In the genomic region with DNA sequence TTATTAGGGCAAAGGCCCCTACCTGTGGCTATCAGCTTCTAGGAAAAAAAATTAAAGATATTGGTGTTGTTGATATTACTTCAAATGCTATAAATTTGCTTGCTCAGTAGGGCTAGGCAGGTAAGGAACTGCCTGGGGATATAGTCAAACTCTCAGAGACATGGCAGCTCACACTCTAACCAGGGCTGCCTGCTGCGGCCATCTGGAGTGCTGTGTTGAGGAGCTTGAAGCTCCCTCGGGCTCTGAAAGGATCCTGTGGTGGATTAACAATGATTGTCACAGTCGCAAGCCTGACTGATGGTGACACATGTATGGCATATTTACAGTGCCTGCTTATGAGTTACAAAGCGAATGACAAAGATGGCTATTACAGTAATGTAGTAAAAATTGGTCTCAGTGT, we compare ENCODE assay signal across 19 mouse cellular contexts.
DNase-seq lines count a peak whose midpoint lies in the region; ATAC-seq and TF ChIP-seq lines count a peak whose summit lies in the region.
"Had no signal": no experiment of that assay in that cellular context is flagged by ENCODE, and none has a peak within 500 bp of the region (broad histone marks: within the 10 kb centered on the region; RNA-seq: fewer than 3 reads in every experiment).

No protein-coding gene starts in this region.

- H3K4me2 ChIP-seq in forebrain, embryonic 12.5 days: no peak overlapping the region
- H3K4me2 ChIP-seq in forebrain, embryonic 11.5 days (ENCODE audit: low read depth, low read length, severe bottlenecking): no peak overlapping the region
- no peak overlapping the region for H3K4me2 ChIP-seq in midbrain, embryonic 12.5 days (replicated peaks)
- no peak overlapping the region for H3K4me2 ChIP-seq in midbrain, embryonic 11.5 days
- H3K4me2 ChIP-seq in forebrain, embryonic 16.5 days (ENCODE audit: low read length): no peak overlapping the region
- H3K4me2 ChIP-seq in midbrain, embryonic 15.5 days: no peak overlapping the region
- H3K4me2 ChIP-seq: embryonic facial prominence, embryonic 15.5 days; heart, embryonic 15.5 days had no signal

- peaks cover 28% of the 10 kb centered on the region for H3K4me1 ChIP-seq in forebrain, embryonic 12.5 days
- H3K4me1 ChIP-seq in forebrain, embryonic 11.5 days (replicated peaks; ENCODE audit: control insufficient read depth, insufficient read depth, low read length): peaks cover 7% of the 10 kb centered on the region
- peaks cover 23% of the 10 kb centered on the region for H3K4me1 ChIP-seq in midbrain, embryonic 12.5 days
- peaks cover 11% of the 10 kb centered on the region for H3K4me1 ChIP-seq in midbrain, embryonic 11.5 days (ENCODE audit: control insufficient read depth, insufficient read depth, low read length)
- H3K4me1 ChIP-seq in forebrain, embryonic 16.5 days (replicated peaks; ENCODE audit: control insufficient read depth, insufficient read depth, low read length): peaks cover 19% of the 10 kb centered on the region
- H3K4me1 ChIP-seq in midbrain, embryonic 15.5 days: peaks cover 22% of the 10 kb centered on the region
- H3K4me1 ChIP-seq in lung, adult 2 months (ENCODE audit: control insufficient read depth, insufficient read depth, low read length): no peaks in the 10 kb centered on the region
- H3K4me1 ChIP-seq: heart, embryonic 15.5 days; megakaryocyte, embryonic 14.5 days had no signal

- ATAC-seq in forebrain, embryonic 12.5 days (ENCODE audit: low FRiP score): no peak
- ATAC-seq in forebrain, embryonic 11.5 days (replicated peaks; ENCODE audit: low FRiP score): no peak
- 0 out of 2 replicates have a peak, but pooled peaks have one; percentile 42 for ATAC-seq in midbrain, embryonic 12.5 days (ENCODE audit: low FRiP score, low read depth)
- no peak for ATAC-seq in midbrain, embryonic 11.5 days (ENCODE audit: low FRiP score)
- peak; percentile 52; the same call in 1 of the 2 replicates for ATAC-seq in forebrain, embryonic 16.5 days
- ATAC-seq in midbrain, embryonic 15.5 days (replicated peaks): 0 out of 2 replicates have a peak, but pooled peaks have one; percentile 34
- ATAC-seq: liver, postnatal 0 days had no signal

- no peak for TF ChIP-seq CTCF in lung, adult 2 months (IDR thresholded peaks at IDR 0.05; ENCODE audit: insufficient read depth, low read length)

- no peaks in the 10 kb centered on the region for H3K9me3 ChIP-seq in forebrain, embryonic 12.5 days
- no peaks in the 10 kb centered on the region for H3K9me3 ChIP-seq in forebrain, embryonic 11.5 days (ENCODE audit: control insufficient read depth, low read length)
- H3K9me3 ChIP-seq in midbrain, embryonic 12.5 days: no peaks in the 10 kb centered on the region
- no peaks in the 10 kb centered on the region for H3K9me3 ChIP-seq in midbrain, embryonic 11.5 days (ENCODE audit: control insufficient read depth, low read length)
- no peaks in the 10 kb centered on the region for H3K9me3 ChIP-seq in forebrain, embryonic 16.5 days (ENCODE audit: control insufficient read depth, low read length)
- H3K9me3 ChIP-seq in midbrain, embryonic 15.5 days: no peaks in the 10 kb centered on the region
- H3K9me3 ChIP-seq: embryonic facial prominence, embryonic 15.5 days; heart, embryonic 15.5 days; limb, embryonic 10.5 days; megakaryocyte, embryonic 14.5 days had no signal

- WGBS in forebrain, embryonic 12.5 days: 53% methylated on average over 4 of the region's 4 CpGs
- 60% methylated on average over 4 of the region's 4 CpGs for WGBS in forebrain, embryonic 11.5 days
- WGBS in midbrain, embryonic 12.5 days: 50% methylated on average over 4 of the region's 4 CpGs
- 60% methylated on average over 4 of the region's 4 CpGs for WGBS in midbrain, embryonic 11.5 days
- 51% methylated on average over 4 of the region's 4 CpGs for WGBS in forebrain, embryonic 16.5 days
- 36% methylated on average over 4 of the region's 4 CpGs for WGBS in midbrain, embryonic 15.5 days
- WGBS in lung, adult 2 months: 87% methylated on average over 4 of the region's 4 CpGs

- no peak for DNase-seq in forebrain, embryonic 11.5 days (ENCODE audit: low spot score)
- DNase-seq in midbrain, embryonic 11.5 days (ENCODE audit: low spot score, missing footprints): no peak
- no peak for DNase-seq in lung, adult 2 months
- DNase-seq: adrenal gland, adult 2 months; gastrocnemius, postnatal 36 days; heart, postnatal 4 days; kidney, postnatal 36 days; liver, postnatal 0 days; spleen, adult 18-20 months; thymus, postnatal 4 days had no signal

- no peak overlapping the region for H3K9ac ChIP-seq in forebrain, embryonic 12.5 days
- no peak overlapping the region for H3K9ac ChIP-seq in forebrain, embryonic 11.5 days (ENCODE audit: low read length)
- no peak overlapping the region for H3K9ac ChIP-seq in midbrain, embryonic 12.5 days (replicated peaks)
- no peak overlapping the region for H3K9ac ChIP-seq in midbrain, embryonic 11.5 days (ENCODE audit: low read length)
- H3K9ac ChIP-seq in forebrain, embryonic 16.5 days (replicated peaks; ENCODE audit: low read depth, low read length): no peak overlapping the region
- no peak overlapping the region for H3K9ac ChIP-seq in midbrain, embryonic 15.5 days
- H3K9ac ChIP-seq: embryonic facial prominence, embryonic 15.5 days; heart, embryonic 15.5 days; liver, postnatal 0 days had no signal

- no peak for TF ChIP-seq POLR2A in lung, adult 2 months (IDR thresholded peaks at IDR 0.05; ENCODE audit: borderline replicate concordance, extremely low read depth, low read depth, low read length)

- H3K4me3 ChIP-seq in forebrain, embryonic 12.5 days (replicated peaks): no peak overlapping the region
- no peak overlapping the region for H3K4me3 ChIP-seq in forebrain, embryonic 11.5 days (ENCODE audit: low read depth, low read length)
- H3K4me3 ChIP-seq in midbrain, embryonic 12.5 days: no peak overlapping the region
- no peak overlapping the region for H3K4me3 ChIP-seq in midbrain, embryonic 11.5 days (ENCODE audit: low read depth, low read length)
- H3K4me3 ChIP-seq in forebrain, embryonic 16.5 days (replicated peaks; ENCODE audit: low read length): no peak overlapping the region
- no peak overlapping the region for H3K4me3 ChIP-seq in midbrain, embryonic 15.5 days
- no peak overlapping the region for H3K4me3 ChIP-seq in lung, adult 2 months (replicated peaks; ENCODE audit: extremely low read depth, low read depth, low read length)
- H3K4me3 ChIP-seq: embryonic facial prominence, embryonic 15.5 days; heart, embryonic 15.5 days; limb, embryonic 10.5 days; megakaryocyte, embryonic 14.5 days; myocyte had no signal

- H3K27ac ChIP-seq in forebrain, embryonic 12.5 days: peak overlapping the region; percentile 81
- H3K27ac ChIP-seq in forebrain, embryonic 11.5 days (ENCODE audit: low read depth, low read length): no peak overlapping the region
- H3K27ac ChIP-seq in midbrain, embryonic 12.5 days (replicated peaks): no peak overlapping the region; the same call in 1 of the 2 replicates
- H3K27ac ChIP-seq in midbrain, embryonic 11.5 days (ENCODE audit: low read depth, low read length): no peak overlapping the region
- H3K27ac ChIP-seq in forebrain, embryonic 16.5 days (ENCODE audit: low read length): no peak overlapping the region
- H3K27ac ChIP-seq in midbrain, embryonic 15.5 days: no peak overlapping the region
- H3K27ac ChIP-seq: heart, embryonic 15.5 days had no signal

- peaks cover 49% of the 10 kb centered on the region for H3K27me3 ChIP-seq in forebrain, embryonic 12.5 days
- H3K27me3 ChIP-seq in forebrain, embryonic 11.5 days (ENCODE audit: control insufficient read depth, insufficient read depth, low read length): peaks cover 3% of the 10 kb centered on the region
- H3K27me3 ChIP-seq in midbrain, embryonic 12.5 days: no peaks in the 10 kb centered on the region
- no peaks in the 10 kb centered on the region for H3K27me3 ChIP-seq in midbrain, embryonic 11.5 days (ENCODE audit: control insufficient read depth, insufficient read depth, low read length)
- peaks cover 11% of the 10 kb centered on the region for H3K27me3 ChIP-seq in forebrain, embryonic 16.5 days (replicated peaks; ENCODE audit: control insufficient read depth, insufficient read depth, low read length)
- H3K27me3 ChIP-seq in midbrain, embryonic 15.5 days (replicated peaks): no peaks in the 10 kb centered on the region; the same call in 1 of the 2 replicates
- H3K27me3 ChIP-seq: embryonic facial prominence, embryonic 15.5 days had no signal

- no peaks in the 10 kb centered on the region for H3K36me3 ChIP-seq in forebrain, embryonic 12.5 days (replicated peaks)
- no peaks in the 10 kb centered on the region for H3K36me3 ChIP-seq in forebrain, embryonic 11.5 days (ENCODE audit: control insufficient read depth, insufficient read depth, low read length)
- no peaks in the 10 kb centered on the region for H3K36me3 ChIP-seq in midbrain, embryonic 12.5 days
- no peaks in the 10 kb centered on the region for H3K36me3 ChIP-seq in midbrain, embryonic 11.5 days (ENCODE audit: control insufficient read depth, insufficient read depth, low read length)
- H3K36me3 ChIP-seq in forebrain, embryonic 16.5 days (ENCODE audit: control insufficient read depth, insufficient read depth): no peaks in the 10 kb centered on the region
- no peaks in the 10 kb centered on the region for H3K36me3 ChIP-seq in midbrain, embryonic 15.5 days (replicated peaks)
- H3K36me3 ChIP-seq: embryonic facial prominence, embryonic 15.5 days; heart, embryonic 15.5 days; limb, embryonic 10.5 days had no signal

Comparison
In these comparisons a context has a peak if more than half of its experiments do, and no peak if none do; other contexts are left out.
1. ATAC-seq: peak in midbrain, embryonic 12.5 days (single experiment), forebrain, embryonic 16.5 days (single experiment) and midbrain, embryonic 15.5 days (single experiment); none in forebrain, embryonic 12.5 days (single experiment), forebrain, embryonic 11.5 days (single experiment) and midbrain, embryonic 11.5 days (single experiment).